Mouse (Mus musculus) mesoderm, embryonic 11.5 days (tissue): ENCODE results near the gene Olfr1029.
"Not testable (repeated sequence)": the region's sequence is repeated elsewhere in the genome, so short reads cannot be mapped to it uniquely, and the experiment has no call there.

Experiments used
- DNase-seq: peaks from one replicate; pipeline ENCODE4 v3.0.0-alpha.2; 2012; ENCODE audit warnings: low read depth, low spot score

Gene Olfr1029

DNA sequence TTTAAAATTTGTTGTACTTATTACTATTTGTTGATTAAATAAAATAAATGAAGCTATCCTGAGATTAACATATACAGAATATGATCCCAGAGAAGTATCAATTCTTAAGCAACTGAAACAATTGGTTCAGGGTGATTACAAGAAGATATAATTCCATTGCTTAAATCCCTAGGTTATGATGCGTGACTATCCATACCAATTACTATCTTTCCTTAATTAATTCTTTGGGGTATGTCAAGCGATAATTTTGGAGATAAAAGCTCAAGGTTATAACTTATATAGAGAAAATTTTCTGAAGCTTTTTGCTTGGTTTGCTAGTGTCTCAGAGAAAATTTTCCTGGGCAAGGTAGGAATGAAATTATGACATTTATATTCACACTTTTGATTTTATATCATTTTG lies at the start of gene Olfr1029:
Gene Olfr1029 (plus strand): TSS at position 301 of the 400 bp plus-strand sequence.
- DNase-seq = no peak

DNA sequence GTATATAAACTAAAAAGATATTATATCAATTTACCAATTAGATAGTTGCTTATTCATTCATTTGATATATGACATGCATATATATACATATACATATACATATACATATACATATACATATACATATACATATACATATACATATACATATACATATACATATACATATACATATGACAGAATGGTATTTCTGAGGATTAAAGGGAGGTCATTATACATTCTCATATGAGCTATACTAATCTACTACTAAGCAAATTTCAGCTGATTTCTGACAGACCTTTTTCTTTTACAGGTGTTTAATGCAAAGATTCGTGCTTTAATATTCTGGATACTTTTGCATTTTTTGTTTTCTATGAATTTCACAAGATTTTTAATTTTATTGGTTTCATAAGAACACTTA lies 23.6 kb upstream of the Olfr1029 start, which contains the start of gene Olfr1028:
Gene Olfr1028 (plus strand): TSS at position 301 of the 400 bp plus-strand sequence.
- no peak for DNase-seq

- DNase-seq = no peak
These were observed 5.3 kb downstream of the Olfr1029 start, which contains the start of gene Olfr1030 for GRCm38 (mm10) chr2:85978976-85979375. Gene Olfr1030 (plus strand): TSS chr2:85979276.

DNA sequence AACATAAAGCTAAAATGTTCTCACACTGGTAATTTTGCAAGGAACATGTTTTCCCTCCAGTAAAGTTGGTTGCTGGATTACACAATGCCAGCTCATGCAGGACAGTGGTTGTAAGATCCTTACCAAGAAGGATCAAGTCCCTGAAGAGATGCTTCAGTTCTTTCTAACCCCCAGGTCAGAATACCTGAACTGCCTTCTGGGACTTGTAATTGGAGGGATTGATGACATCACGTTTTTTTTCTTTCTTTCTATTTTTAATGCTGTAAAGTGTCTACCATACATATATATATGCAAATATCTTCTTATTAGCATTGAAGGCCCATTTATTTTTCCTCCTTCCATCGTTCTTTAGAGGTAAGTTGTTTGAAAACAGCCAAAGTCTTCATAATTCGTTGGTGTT lies 16.3 kb downstream of the Olfr1029 start, which contains the start of gene Olfr1031:
Gene Olfr1031 (plus strand): TSS at position 301 of the 400 bp plus-strand sequence.
- no peak for DNase-seq

GRCm38 (mm10) chr2:86005240-86005639 lies 31.5 kb downstream of the Olfr1029 start, which contains the start of gene Olfr1032:
Gene Olfr1032 (plus strand): TSS chr2:86005540.
- DNase-seq = no peak

GRCm38 (mm10) chr2:86020406-86020805 lies 46.7 kb downstream of the Olfr1029 start, which contains the start of gene Olfr1033:
Gene Olfr1033 (plus strand): TSS chr2:86020633.
- DNase-seq = not testable (repeated sequence)

DNA sequence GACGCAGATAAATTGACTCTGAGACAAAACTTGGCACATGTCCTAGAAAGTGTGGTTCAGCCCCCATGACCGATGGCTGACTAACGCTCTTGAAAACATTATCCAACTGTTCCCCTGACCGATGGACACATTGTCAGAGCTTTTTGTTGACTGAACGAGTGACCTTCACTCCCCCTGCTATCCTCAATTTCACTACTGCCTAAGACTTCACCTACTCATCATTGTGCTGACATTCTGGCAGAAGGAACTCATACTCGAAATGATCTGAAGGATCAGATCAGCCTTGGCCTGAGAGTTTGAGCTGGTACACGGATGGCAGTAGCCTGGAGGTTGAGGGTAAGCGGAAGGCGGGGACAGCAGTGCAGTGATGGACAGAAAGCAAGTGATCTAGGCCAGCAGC lies 47.8 kb downstream of the Olfr1029 start:
- not testable (repeated sequence) for DNase-seq
